Mouse (Mus musculus): Measurements from ENCODE around the gene Ebf3. TPM values are rescaled to one million over a fixed set of nuclear protein-coding genes. Genes with fewer than 3 reads are reported as not detected.

The Ebf3 gene
- polyA plus RNA-seq (2015; fragmentation: Nextera tagmentation; extraction: Ambion mirVana) = 6.4 and 6.7 TPM in 2 replicates

- H3K9ac ChIP-seq = peak within 1 kb of the TSS; percentile 75
- peak within 1 kb of the TSS; percentile 85 for H3K27ac ChIP-seq (replicated peaks)
- WGBS = under 1% methylated on average over 102 of the region's 127 CpGs
- peaks cover 70% of the 10 kb centered on the region for H3K27me3 ChIP-seq
- H3K4me1 ChIP-seq = peaks cover 72% of the 10 kb centered on the region
- peak within 1 kb of the TSS; percentile 67 for H3K4me3 ChIP-seq (replicated peaks)
- H3K4me2 ChIP-seq (replicated peaks) = peak within 1 kb of the TSS; percentile 92
- no peaks in the 10 kb centered on the region for H3K36me3 ChIP-seq
- H3K9me3 ChIP-seq (replicated peaks) = no peaks in the 10 kb centered on the region
- ATAC-seq (ENCODE audit: insufficient number of reproducible peaks, low FRiP score, low TSS enrichment, low read depth) = peak; percentile 88
These were observed at the start of gene Ebf3 for GRCm38 (mm10) chr7:137313904-137314691. Ebf3 (minus strand) TSS chr7:137314445.

DNA sequence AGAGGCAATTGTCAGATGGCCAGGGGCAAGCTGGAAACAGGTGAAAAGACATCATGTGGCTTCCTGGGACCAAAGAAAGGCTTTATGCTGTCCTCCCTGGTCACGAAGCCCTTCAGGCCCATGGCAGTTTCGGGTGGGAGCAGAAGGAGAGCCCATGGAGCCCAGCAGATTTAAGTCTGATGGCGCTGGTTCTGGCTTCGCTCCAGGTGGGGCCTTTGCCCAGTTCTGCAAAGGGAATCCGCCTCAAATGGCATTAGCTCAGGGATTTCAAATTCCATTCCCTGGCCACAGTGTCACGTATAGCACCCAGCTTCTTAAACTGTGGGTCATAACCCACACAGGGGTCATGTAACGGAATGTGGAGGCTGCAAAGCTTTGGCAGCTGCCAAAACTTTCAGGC lies 32.6 kb upstream of the Ebf3 start:
- no peak for ATAC-seq (ENCODE audit: insufficient number of reproducible peaks, low FRiP score, low TSS enrichment, low read depth)
- peaks cover 5% of the 10 kb centered on the region; the same call in 1 of the 2 replicates for H3K4me1 ChIP-seq
- no peak overlapping the region for H3K9ac ChIP-seq
- H3K9me3 ChIP-seq (replicated peaks) = no peaks in the 10 kb centered on the region
- 67% methylated on average over 7 of the region's 7 CpGs for WGBS
- 0 out of 2 replicates have a peak, but pooled peaks cover 3% of the 10 kb centered on the region for H3K27me3 ChIP-seq
- H3K27ac ChIP-seq (replicated peaks) = no peak overlapping the region; the same call in 1 of the 2 replicates
- H3K4me2 ChIP-seq (replicated peaks) = no peak overlapping the region
- no peaks in the 10 kb centered on the region for H3K36me3 ChIP-seq
- no peak overlapping the region for H3K4me3 ChIP-seq (replicated peaks)

DNA sequence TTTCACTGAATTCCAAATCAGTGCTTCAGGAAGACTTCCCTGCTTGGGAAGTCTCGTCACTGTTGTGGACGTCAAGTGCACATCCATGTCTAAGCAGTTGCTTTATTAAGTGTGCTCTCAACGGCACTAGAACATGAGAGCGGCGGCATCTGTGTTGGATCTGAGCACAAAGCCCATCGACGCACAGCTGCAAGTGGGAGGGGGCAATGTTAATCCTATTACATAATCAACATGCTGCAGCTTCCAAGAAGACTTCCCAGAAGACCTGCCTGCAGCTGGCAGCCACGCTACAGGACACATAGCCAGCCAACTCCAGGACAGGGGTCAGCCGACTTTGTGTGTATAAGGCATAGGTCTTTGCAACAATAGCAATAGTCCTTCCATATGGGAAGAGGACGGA lies 31.8 kb upstream of the Ebf3 start:
- H3K4me3 ChIP-seq (replicated peaks) = no peak overlapping the region
- WGBS = 48% methylated on average over 10 of the region's 10 CpGs
- H3K9me3 ChIP-seq (replicated peaks) = no peaks in the 10 kb centered on the region
- H3K27ac ChIP-seq (replicated peaks) = no peak overlapping the region
- ATAC-seq (ENCODE audit: insufficient number of reproducible peaks, low FRiP score, low TSS enrichment, low read depth) = no peak
- no peak overlapping the region for H3K4me2 ChIP-seq (replicated peaks)
- 0 out of 2 replicates have a peak, but pooled peaks cover 3% of the 10 kb centered on the region for H3K27me3 ChIP-seq
- peaks cover 5% of the 10 kb centered on the region; the same call in 1 of the 2 replicates for H3K4me1 ChIP-seq
- no peak overlapping the region for H3K9ac ChIP-seq
- H3K36me3 ChIP-seq = no peaks in the 10 kb centered on the region

DNA sequence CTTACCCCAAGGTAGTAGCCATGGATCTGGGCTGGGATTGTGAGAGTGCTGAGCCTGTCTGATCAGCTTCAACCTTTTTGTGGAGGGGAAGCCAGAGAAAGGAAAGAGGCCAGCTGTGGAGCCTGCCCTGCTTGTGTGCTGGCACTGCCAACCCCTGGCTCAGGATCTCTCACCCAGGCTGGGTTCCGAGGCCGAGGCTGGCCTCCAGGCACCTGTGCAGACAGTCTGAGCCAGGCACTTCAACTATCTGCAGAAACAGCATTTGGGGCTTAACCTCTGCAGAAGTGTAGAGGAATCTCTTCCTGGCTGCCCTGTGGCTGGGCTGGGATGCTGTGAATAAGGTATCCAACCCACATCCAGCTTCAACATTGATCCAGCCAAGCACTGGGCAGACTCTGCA lies 19.7 kb upstream of the Ebf3 start:
- Histone ChIP-seq H3K4me3 (replicated peaks) (no peak overlapping the region), H3K27ac (replicated peaks) (no peak overlapping the region), H3K4me2 (replicated peaks) (no peak overlapping the region), H3K36me3 (no peaks in the 10 kb centered on the region), H3K27me3 (peaks cover 24% of the 10 kb centered on the region), H3K9me3 (replicated peaks) (no peaks in the 10 kb centered on the region), H3K4me1 (no peaks in the 10 kb centered on the region), H3K9ac (no peak overlapping the region)
- no peak for ATAC-seq (ENCODE audit: insufficient number of reproducible peaks, low FRiP score, low TSS enrichment, low read depth)
- 81% methylated on average over 2 of the region's 2 CpGs for WGBS

DNA sequence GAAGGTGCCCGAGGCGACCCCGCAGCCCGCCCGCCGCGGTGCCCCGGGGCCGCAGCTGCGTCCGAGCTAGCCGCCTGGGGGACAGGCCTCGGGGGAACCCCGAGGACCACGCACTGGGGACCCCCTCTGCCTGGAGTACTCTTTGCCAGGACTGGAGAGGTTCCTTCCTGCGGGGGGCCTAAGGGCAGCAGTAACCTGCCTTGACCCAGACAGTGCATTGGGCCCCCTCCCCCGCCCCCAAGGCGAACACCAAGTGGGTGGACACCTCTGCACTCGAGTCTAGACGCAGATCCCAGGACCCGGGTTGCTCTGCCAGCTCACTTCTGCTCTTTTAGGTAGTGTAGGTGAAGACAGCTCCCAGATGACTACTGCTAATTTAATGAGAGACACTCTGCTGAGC lies 8.7 kb upstream of the Ebf3 start:
- Histone ChIP-seq H3K4me2 (replicated peaks) (peak overlapping the region; percentile 73), H3K36me3 (no peaks in the 10 kb centered on the region), H3K4me1 (peaks cover 49% of the 10 kb centered on the region), H3K9me3 (replicated peaks) (no peaks in the 10 kb centered on the region), H3K9ac (0 out of 2 replicates have a peak overlapping the region, but pooled peaks have one; percentile 4), H3K4me3 (replicated peaks) (peak overlapping the region; percentile 47), H3K27ac (replicated peaks) (no peak overlapping the region), H3K27me3 (peaks cover 92% of the 10 kb centered on the region)
- 1% methylated on average over 21 of the region's 21 CpGs for WGBS
- no peak for ATAC-seq (ENCODE audit: insufficient number of reproducible peaks, low FRiP score, low TSS enrichment, low read depth)

DNA sequence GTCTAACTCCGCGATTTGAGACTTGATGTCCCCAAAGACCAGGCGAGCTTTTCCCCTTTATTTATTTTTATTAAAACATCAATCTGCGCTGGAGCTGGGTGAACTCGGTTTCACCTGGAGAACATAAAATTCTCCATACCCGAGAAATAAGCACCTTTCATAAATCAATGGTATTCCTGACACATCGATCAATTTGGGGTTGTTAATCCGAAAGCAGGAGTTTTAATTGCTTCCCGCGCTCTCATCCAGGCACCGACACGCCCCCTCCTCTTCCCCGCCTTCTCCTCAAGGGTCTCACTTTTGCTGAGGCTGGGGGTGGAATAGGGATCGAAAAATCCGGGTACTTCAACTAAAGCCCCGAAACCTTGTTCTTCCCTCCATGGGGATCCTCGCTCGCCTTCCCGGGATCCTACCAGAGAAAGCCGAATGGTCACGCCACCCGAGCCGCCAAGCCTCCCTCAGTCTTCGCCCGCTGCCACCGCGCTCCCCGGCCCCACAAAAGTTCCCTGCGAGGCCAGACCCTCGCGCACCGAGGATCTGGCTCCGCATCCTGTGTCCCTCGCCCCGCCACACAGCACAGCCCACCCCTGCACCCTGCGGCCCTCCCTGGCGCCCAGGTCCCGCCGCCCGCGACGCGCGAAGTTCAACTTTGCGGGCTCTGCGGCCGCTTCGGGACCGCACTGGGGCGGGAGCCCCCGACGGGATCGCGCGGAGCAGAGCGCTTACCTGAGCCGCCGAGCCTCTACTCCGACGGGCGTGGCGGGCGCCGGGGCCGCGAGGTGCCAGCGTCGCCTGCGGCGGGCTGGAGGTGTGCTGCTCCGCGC lies 7.9 kb upstream of the Ebf3 start:
- no peaks in the 10 kb centered on the region for H3K36me3 ChIP-seq
- H3K27ac ChIP-seq (replicated peaks) = no peak overlapping the region
- 0 out of 2 replicates have a peak overlapping the region, but pooled peaks have one; percentile 4 for H3K9ac ChIP-seq
- WGBS = under 1% methylated on average over 72 of the region's 72 CpGs
- H3K4me2 ChIP-seq (replicated peaks) = peak overlapping the region; percentile 73
- H3K4me1 ChIP-seq = peaks cover 57% of the 10 kb centered on the region
- H3K4me3 ChIP-seq (replicated peaks) = peak overlapping the region; percentile 47
- H3K9me3 ChIP-seq (replicated peaks) = no peaks in the 10 kb centered on the region
- H3K27me3 ChIP-seq = peaks cover 93% of the 10 kb centered on the region
- ATAC-seq (ENCODE audit: insufficient number of reproducible peaks, low FRiP score, low TSS enrichment, low read depth) = no peak

GRCm38 (mm10) chr7:137321141-137321813 lies 7.0 kb upstream of the Ebf3 start:
- Histone ChIP-seq H3K36me3 (no peaks in the 10 kb centered on the region), H3K27ac (replicated peaks) (no peak overlapping the region), H3K9me3 (replicated peaks) (no peaks in the 10 kb centered on the region), H3K4me3 (replicated peaks) (peak overlapping the region; percentile 47), H3K27me3 (peaks cover 94% of the 10 kb centered on the region), H3K4me1 (peaks cover 66% of the 10 kb centered on the region), H3K9ac (no peak overlapping the region), H3K4me2 (replicated peaks) (peak overlapping the region; percentile 73)
- no peak for ATAC-seq (ENCODE audit: insufficient number of reproducible peaks, low FRiP score, low TSS enrichment, low read depth)
- WGBS = under 1% methylated on average over 52 of the region's 52 CpGs

DNA sequence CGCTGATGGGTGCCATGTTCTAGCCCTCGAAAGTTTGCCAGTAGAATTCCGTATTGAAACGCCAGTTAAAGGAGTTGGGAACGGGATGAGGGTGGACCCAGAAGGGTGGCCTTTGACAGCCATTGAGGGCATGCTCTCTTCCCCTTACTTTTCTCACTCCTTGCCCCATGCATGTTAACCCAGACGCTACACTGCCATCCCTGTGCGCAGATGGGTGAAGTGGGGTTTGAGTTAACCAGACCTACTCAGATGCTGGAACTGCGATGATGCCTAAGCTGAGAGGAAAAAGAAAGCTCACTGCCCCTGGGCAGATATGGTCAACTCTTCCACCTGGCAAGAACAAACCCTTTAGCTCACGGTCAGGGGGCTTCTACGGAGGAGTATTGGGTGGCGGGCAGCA lies 6.1 kb upstream of the Ebf3 start:
- peak overlapping the region; percentile 73 for H3K4me2 ChIP-seq (replicated peaks)
- 8% methylated on average over 11 of the region's 11 CpGs for WGBS

DNA sequence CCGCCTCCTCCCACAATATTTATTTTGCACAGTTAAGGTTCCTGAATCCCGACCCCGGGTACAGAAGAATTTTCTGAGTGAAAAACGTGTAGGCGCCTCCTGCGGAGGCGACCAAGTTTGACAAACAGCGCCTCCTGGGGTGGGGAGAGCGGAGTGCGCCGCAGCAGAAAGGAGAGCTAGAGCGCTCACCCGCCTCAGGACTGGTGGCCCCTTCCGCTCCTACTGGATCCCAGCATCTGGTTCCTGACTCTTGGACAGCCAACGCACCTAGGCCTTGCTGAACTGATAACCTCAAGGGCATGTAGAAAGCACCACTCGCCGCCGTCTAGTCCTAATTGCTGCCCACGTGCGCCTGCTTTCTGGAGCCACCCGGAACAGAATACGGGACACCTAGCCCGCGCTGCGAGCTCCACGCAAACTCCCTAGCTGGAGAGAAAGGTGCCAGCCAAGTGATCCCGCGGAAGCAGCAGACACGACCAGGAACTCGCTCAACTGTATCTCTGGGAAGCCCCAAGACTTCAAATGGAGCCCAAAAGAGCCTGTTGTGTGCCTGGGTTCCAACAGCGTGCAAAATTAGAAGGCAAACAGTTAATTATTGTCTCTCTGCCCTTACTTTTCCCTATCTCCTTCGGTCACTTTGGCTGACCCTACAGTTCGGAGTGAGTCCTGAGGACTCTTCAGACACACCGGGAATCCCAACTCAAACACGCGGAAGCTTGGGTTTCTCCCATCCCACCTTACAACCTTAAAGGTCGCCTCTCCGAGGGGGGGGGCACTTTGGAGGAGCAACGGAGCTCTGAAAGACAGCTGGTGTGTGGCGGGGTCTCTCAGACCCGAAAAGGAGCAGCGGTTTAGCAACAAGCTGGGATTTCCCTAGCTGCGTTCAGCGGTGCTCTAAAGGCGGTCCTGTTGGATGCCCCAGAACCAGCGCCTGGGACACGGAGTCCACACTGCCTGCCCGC lies 5.0 kb upstream of the Ebf3 start:
- peak overlapping the region; percentile 47 for H3K4me2 ChIP-seq (replicated peaks)
- no peak overlapping the region for H3K27ac ChIP-seq (replicated peaks)
- peaks cover 79% of the 10 kb centered on the region for H3K4me1 ChIP-seq
- H3K27me3 ChIP-seq = peaks cover 98% of the 10 kb centered on the region
- ATAC-seq (ENCODE audit: insufficient number of reproducible peaks, low FRiP score, low TSS enrichment, low read depth) = no peak
- H3K36me3 ChIP-seq = no peaks in the 10 kb centered on the region
- WGBS = 2% methylated on average over 48 of the region's 48 CpGs
- H3K9ac ChIP-seq = no peak overlapping the region
- peak overlapping the region; percentile 30 for H3K4me3 ChIP-seq (replicated peaks)
- H3K9me3 ChIP-seq (replicated peaks) = no peaks in the 10 kb centered on the region

More for the DNA sequence above, 6.1 kb upstream of the Ebf3 start:
- Histone ChIP-seq H3K9ac (no peak overlapping the region), H3K9me3 (replicated peaks) (no peaks in the 10 kb centered on the region), H3K27me3 (peaks cover 100% of the 10 kb centered on the region), H3K4me3 (replicated peaks) (0 out of 2 replicates have a peak overlapping the region, but pooled peaks have one; percentile 3), H3K4me1 (peaks cover 70% of the 10 kb centered on the region), H3K36me3 (no peaks in the 10 kb centered on the region), H3K27ac (replicated peaks) (no peak overlapping the region)
- no peak for ATAC-seq (ENCODE audit: insufficient number of reproducible peaks, low FRiP score, low TSS enrichment, low read depth)

- no peaks in the 10 kb centered on the region for H3K9me3 ChIP-seq (replicated peaks)
- no peaks in the 10 kb centered on the region for H3K36me3 ChIP-seq
- H3K4me3 ChIP-seq (replicated peaks) = no peak overlapping the region
- no peak for ATAC-seq (ENCODE audit: insufficient number of reproducible peaks, low FRiP score, low TSS enrichment, low read depth)
- H3K27ac ChIP-seq (replicated peaks) = no peak overlapping the region
- no peak overlapping the region for H3K9ac ChIP-seq
- H3K4me2 ChIP-seq (replicated peaks) = peak overlapping the region; percentile 47; the same call in 1 of the 2 replicates
- peaks cover 85% of the 10 kb centered on the region for H3K4me1 ChIP-seq
- WGBS = 15% methylated on average over 9 of the region's 9 CpGs
- H3K27me3 ChIP-seq = peaks cover 92% of the 10 kb centered on the region
These were observed 4.1 kb upstream of the Ebf3 start for GRCm38 (mm10) chr7:137318383-137318775.
